In the genomic region with DNA sequence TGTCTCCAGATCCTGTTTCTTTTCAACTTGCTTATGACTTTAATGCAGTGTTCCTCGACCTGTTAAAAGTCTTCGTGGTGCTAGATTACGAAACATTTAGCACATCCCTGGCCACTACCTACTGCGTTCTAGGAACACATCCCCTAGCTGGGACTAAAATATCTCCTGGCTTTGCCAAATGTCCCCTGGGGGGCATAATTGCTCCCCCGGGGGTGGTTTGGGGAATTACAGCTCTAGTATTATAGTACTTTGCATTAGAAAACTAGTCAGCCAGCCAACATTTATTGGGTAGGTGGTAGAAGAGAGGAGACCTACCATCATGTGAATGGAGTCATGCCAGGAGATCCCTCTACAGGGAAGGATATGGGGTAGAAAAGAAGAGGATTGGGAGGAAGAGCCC, we compare ENCODE assay signal across 23 mouse cellular contexts.
DNase-seq lines count a peak whose midpoint lies in the region; ATAC-seq and TF ChIP-seq lines count a peak whose summit lies in the region.
"Had no signal": no experiment of that assay in that cellular context is flagged by ENCODE, and none has a peak within 500 bp of the region (broad histone marks: within the 10 kb centered on the region; RNA-seq: fewer than 3 reads in every experiment).

No protein-coding gene starts in this region.

- TF ChIP-seq EP300 in heart, adult 2 months (IDR thresholded peaks at IDR 0.05; ENCODE audit: insufficient read depth, low read depth, low read length) = no peak

- no peak for TF ChIP-seq POLR2A in heart, adult 2 months (IDR thresholded peaks at IDR 0.05; ENCODE audit: insufficient read depth, low read depth, low read length)

- H3K4me2 ChIP-seq in hindbrain, postnatal 0 days (ENCODE audit: low read depth, low read length) = no peak overlapping the region
- H3K4me2 ChIP-seq in hindbrain, embryonic 13.5 days = no peak overlapping the region
- no peak overlapping the region for H3K4me2 ChIP-seq in lung, embryonic 14.5 days
- H3K4me2 ChIP-seq in midbrain, embryonic 13.5 days (replicated peaks) = no peak overlapping the region
- H3K4me2 ChIP-seq: embryonic facial prominence, embryonic 13.5 days; forebrain, embryonic 12.5 days; hindbrain, embryonic 14.5 days had no signal

- no peak overlapping the region for H3K27ac ChIP-seq in hindbrain, postnatal 0 days
- no peak overlapping the region for H3K27ac ChIP-seq in hindbrain, embryonic 13.5 days
- H3K27ac ChIP-seq in lung, embryonic 14.5 days (ENCODE audit: low read depth) = no peak overlapping the region
- H3K27ac ChIP-seq in heart, adult 2 months = no peak overlapping the region
- no peak overlapping the region for H3K27ac ChIP-seq in midbrain, embryonic 13.5 days
- H3K27ac ChIP-seq: embryonic facial prominence, embryonic 13.5 days; forebrain, embryonic 12.5 days; heart, embryonic 10.5 days; hindbrain, embryonic 14.5 days had no signal

- DNase-seq in hindbrain, postnatal 0 days (ENCODE audit: low spot score) = no peak
- peak; percentile 11 for DNase-seq in lung, embryonic 14.5 days
- no peak for DNase-seq in lung, postnatal 36 days
- DNase-seq in heart, adult 2 months = no peak
- DNase-seq: adrenal gland, postnatal 14 days; cerebellum, adult 11-12 months; cerebellum, adult 9-10 months; cerebellum, postnatal 25 days; gastrocnemius, postnatal 14 days; heart, adult 11 months; heart, postnatal 10 days; heart, postnatal 4 days had no signal

- no peak overlapping the region for H3K9ac ChIP-seq in hindbrain, postnatal 0 days (replicated peaks; ENCODE audit: low read length)
- H3K9ac ChIP-seq in hindbrain, embryonic 13.5 days = no peak overlapping the region
- no peak overlapping the region for H3K9ac ChIP-seq in lung, embryonic 14.5 days
- no peak overlapping the region for H3K9ac ChIP-seq in heart, adult 2 months (ENCODE audit: low read depth, low read length)
- H3K9ac ChIP-seq in midbrain, embryonic 13.5 days (replicated peaks) = no peak overlapping the region
- H3K9ac ChIP-seq: embryonic facial prominence, embryonic 13.5 days; forebrain, embryonic 12.5 days; hindbrain, embryonic 14.5 days had no signal

- no peaks in the 10 kb centered on the region for H3K79me2 ChIP-seq in heart, adult 2 months (replicated peaks; ENCODE audit: control insufficient read depth, insufficient read depth, low read length)

- no peaks in the 10 kb centered on the region for H3K36me3 ChIP-seq in hindbrain, postnatal 0 days (ENCODE audit: insufficient read depth, low read length)
- H3K36me3 ChIP-seq in hindbrain, embryonic 13.5 days = no peaks in the 10 kb centered on the region
- no peaks in the 10 kb centered on the region for H3K36me3 ChIP-seq in lung, embryonic 14.5 days (ENCODE audit: insufficient read depth)
- H3K36me3 ChIP-seq in heart, adult 2 months (ENCODE audit: control insufficient read depth, insufficient read depth, low read length) = no peaks in the 10 kb centered on the region
- no peaks in the 10 kb centered on the region for H3K36me3 ChIP-seq in midbrain, embryonic 13.5 days
- H3K36me3 ChIP-seq: embryonic facial prominence, embryonic 13.5 days; forebrain, embryonic 12.5 days; heart, embryonic 10.5 days had no signal

- no peaks in the 10 kb centered on the region for H3K9me3 ChIP-seq in hindbrain, postnatal 0 days (ENCODE audit: low read length)
- no peaks in the 10 kb centered on the region for H3K9me3 ChIP-seq in hindbrain, embryonic 13.5 days
- H3K9me3 ChIP-seq in lung, embryonic 14.5 days (ENCODE audit: low read depth, low read length) = no peaks in the 10 kb centered on the region
- H3K9me3 ChIP-seq in midbrain, embryonic 13.5 days = no peaks in the 10 kb centered on the region
- H3K9me3 ChIP-seq: embryonic facial prominence, embryonic 13.5 days; forebrain, embryonic 12.5 days; heart, embryonic 10.5 days had no signal

- 88% methylated on average over 5 of the region's 5 CpGs for WGBS in hindbrain, postnatal 0 days
- 90% methylated on average over 5 of the region's 5 CpGs for WGBS in hindbrain, embryonic 13.5 days
- 81% methylated on average over 5 of the region's 5 CpGs for WGBS in lung, embryonic 14.5 days
- 80% methylated on average over 5 of the region's 5 CpGs for WGBS in heart, adult 2 months
- WGBS in midbrain, embryonic 13.5 days = 90% methylated on average over 5 of the region's 5 CpGs

- H3K4me1 ChIP-seq in hindbrain, postnatal 0 days (ENCODE audit: insufficient read depth, low read length) = no peaks in the 10 kb centered on the region
- H3K4me1 ChIP-seq in hindbrain, embryonic 13.5 days (replicated peaks) = no peaks in the 10 kb centered on the region
- H3K4me1 ChIP-seq in lung, embryonic 14.5 days (ENCODE audit: insufficient read depth) = no peaks in the 10 kb centered on the region
- no peaks in the 10 kb centered on the region for H3K4me1 ChIP-seq in heart, adult 2 months (ENCODE audit: control insufficient read depth, insufficient read depth, low read length)
- H3K4me1 ChIP-seq in midbrain, embryonic 13.5 days (replicated peaks) = no peaks in the 10 kb centered on the region
- H3K4me1 ChIP-seq: embryonic facial prominence, embryonic 13.5 days; forebrain, embryonic 12.5 days; heart, embryonic 10.5 days had no signal

- no peak overlapping the region for H3K4me3 ChIP-seq in hindbrain, postnatal 0 days (ENCODE audit: low read length)
- H3K4me3 ChIP-seq in hindbrain, embryonic 13.5 days = no peak overlapping the region
- H3K4me3 ChIP-seq in lung, embryonic 14.5 days (ENCODE audit: low read depth, low read length) = no peak overlapping the region
- no peak overlapping the region for H3K4me3 ChIP-seq in heart, adult 2 months
- no peak overlapping the region for H3K4me3 ChIP-seq in midbrain, embryonic 13.5 days (replicated peaks)
- H3K4me3 ChIP-seq: embryonic facial prominence, embryonic 13.5 days; forebrain, embryonic 12.5 days; heart, embryonic 10.5 days had no signal

- 0 out of 2 replicates have a peak, but pooled peaks have one; percentile 7 for TF ChIP-seq CTCF in hindbrain, postnatal 0 days (IDR thresholded peaks at IDR 0.05; ENCODE audit: low read depth)
- peak; percentile 21; the same call in 1 of the 2 replicates for TF ChIP-seq CTCF in lung, embryonic 14.5 days (IDR thresholded peaks at IDR 0.05; ENCODE audit: low read depth)
- no peak for TF ChIP-seq CTCF in heart, adult 2 months (IDR thresholded peaks at IDR 0.05)

- intact Hi-C loops in heart, adult 2 months (cut with DNase I) = no loop called here

- no peak for ATAC-seq in hindbrain, postnatal 0 days
- no peak for ATAC-seq in hindbrain, embryonic 13.5 days (ENCODE audit: low FRiP score)
- no peak for ATAC-seq in lung, embryonic 14.5 days (ENCODE audit: insufficient read depth)
- ATAC-seq in granulocyte monocyte progenitor cell, adult 5-6 weeks (replicated peaks; ENCODE audit: poor library complexity, severe bottlenecking) = 0 out of 2 replicates have a peak, but pooled peaks have one; percentile 30
- ATAC-seq in midbrain, embryonic 13.5 days = no peak
- no peak for ATAC-seq in CD4-positive, CD25-positive, alpha-beta regulatory T cell, adult 4 months
- ATAC-seq: activated CD4-positive, CD25-positive, alpha-beta regulatory T cell, adult 4 months; forebrain, embryonic 16.5 days; inflammation-experienced regulatory T-cells, adult 6 months had no signal

- no peaks in the 10 kb centered on the region for H3K27me3 ChIP-seq in hindbrain, postnatal 0 days (ENCODE audit: insufficient read depth, low read length)
- peaks cover 50% of the 10 kb centered on the region for H3K27me3 ChIP-seq in hindbrain, embryonic 13.5 days
- H3K27me3 ChIP-seq in lung, embryonic 14.5 days (ENCODE audit: insufficient read depth, low read length) = no peaks in the 10 kb centered on the region
- no peaks in the 10 kb centered on the region for H3K27me3 ChIP-seq in heart, adult 2 months (ENCODE audit: control insufficient read depth, insufficient read depth, low read length)
- peaks cover 4% of the 10 kb centered on the region for H3K27me3 ChIP-seq in midbrain, embryonic 13.5 days
- H3K27me3 ChIP-seq: embryonic facial prominence, embryonic 13.5 days had no signal
